Mouse (Mus musculus) lung, postnatal 14 days (tissue): Measurements from ENCODE around the gene Polr3g.
"Not testable (repeated sequence)": the region's sequence is repeated elsewhere in the genome, so short reads cannot be mapped to it uniquely, and the experiment has no call there.

Source experiments
- DNase-seq: peaks from one replicate; pipeline ENCODE4 v3.0.0; 2021

Polr3g gene

GRCm38 (mm10) chr13:81628631-81629190 is 82.1 kb downstream of the Polr3g start:
- DNase-seq, result no peak

- not testable (repeated sequence) for DNase-seq
Measured at GRCm38 (mm10) chr13:81627861-81628260, 83.0 kb downstream of the Polr3g start.
